Mouse (Mus musculus) lung, embryonic 14.5 days (tissue): ENCODE data around the gene Dhcr24. TPM values are rescaled to one million over a fixed set of nuclear protein-coding genes. Genes with fewer than 3 reads are reported as not detected.

Experiments
- ATAC-seq: fragments of 200-750 bp; cut with Nextera tagmentation; 2 replicates; pipeline ENCODE4 v1.8.0; 2017; ENCODE audit warnings: mild to moderate bottlenecking, moderate TSS enrichment, moderate library complexity; ENCODE audit not compliant: insufficient read depth
- DNase-seq: peaks from one replicate; pipeline ENCODE4 v3.0.0-alpha.2; 2015
- H3K27ac ChIP-seq: fragments of 300-500 bp; sonication (generic); 2 replicates; pipeline ENCODE4 v1.5.1; 2014; ENCODE audit warnings: low read depth, mild to moderate bottlenecking, moderate library complexity
- H3K27me3 ChIP-seq: fragments of 300-500 bp; sonication (generic); 2 replicates; pipeline ENCODE4 v1.6.1; 2014; ENCODE audit warnings: low read length, control low read depth; ENCODE audit not compliant: insufficient read depth
- H3K36me3 ChIP-seq: fragments of 300-500 bp; sonication (generic); 2 replicates; pipeline ENCODE4 v1.6.1; 2014; ENCODE audit warnings: control low read depth; ENCODE audit not compliant: insufficient read depth
- H3K4me1 ChIP-seq: fragments of 300-500 bp; sonication (generic); 2 replicates; pipeline ENCODE4 v1.6.1; 2014; ENCODE audit warnings: antibody characterized with exemption, control low read depth; ENCODE audit not compliant: insufficient read depth
- H3K4me2 ChIP-seq: fragments of 300-500 bp; sonication (generic); 2 replicates; pipeline ENCODE4 v1.6.1; 2014; ENCODE audit warnings: mild to moderate bottlenecking
- H3K4me3 ChIP-seq: fragments of 300-500 bp; sonication (generic); 2 replicates; pipeline ENCODE4 v1.5.1; 2014; ENCODE audit warnings: low read depth, low read length
- H3K9ac ChIP-seq: fragments of 300-500 bp; sonication (generic); 2 replicates; pipeline ENCODE4 v1.6.1; 2014
- H3K9me3 ChIP-seq: fragments of 300-500 bp; sonication (generic); 2 replicates; pipeline ENCODE4 v1.6.1; 2016; ENCODE audit warnings: low read depth, low read length, control low read depth
- CTCF ChIP-seq: IDR thresholded peaks from 2 replicates; pipeline ENCODE4 v1.5.1; 2016; ENCODE audit warnings: antibody characterized with exemption, low read depth
- WGBS: fragments of 180-500 bp; shearing (Covaris S2); extraction: QIAGEN DNeasy Blood & Tissue Kit; methylation state at CpG from one replicate; pipeline ENCODE4 v1.1.7; 2014; 5-methylcytosine and 5-hydroxymethylcytosine counted together
- polyA plus RNA-seq: library from polyadenylated mRNA; unstranded; fragments of >200 nt; fragmentation: Nextera tagmentation; extraction: Ambion mirVana; gene quantifications from 2 replicates; pipeline ENCODE4 v1.2.1, GENCODE M21; 2014

Gene Dhcr24
- polyA plus RNA-seq, 1 experiment from 2014 or later: 25.0 TPM

DNA sequence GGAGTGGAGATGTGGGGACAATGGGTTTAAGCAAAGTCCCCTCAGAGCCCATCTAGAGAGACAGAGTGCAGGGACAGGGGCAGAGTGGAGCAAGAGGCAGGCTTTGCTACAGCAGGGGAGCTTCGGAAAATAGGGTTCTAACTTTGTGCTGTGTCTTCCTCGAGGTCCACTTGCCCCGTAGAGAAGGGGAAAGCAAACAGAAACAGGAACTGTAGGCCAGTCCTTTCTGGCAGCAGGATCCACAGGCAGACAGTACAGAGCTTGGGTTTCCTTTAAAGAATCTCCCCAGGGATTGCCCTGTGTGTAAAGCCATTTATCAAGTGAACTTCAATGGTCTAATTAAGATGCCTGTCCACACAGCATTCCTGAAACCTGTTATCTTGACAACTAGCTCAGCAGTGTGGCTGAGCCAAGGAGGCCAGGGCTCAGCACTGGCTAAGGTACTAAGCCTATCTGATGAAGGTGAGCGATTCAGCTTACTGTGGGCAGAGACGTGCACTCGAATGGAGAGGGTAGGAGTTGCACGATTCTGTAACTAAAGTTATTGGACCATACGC lies 14.9 kb upstream of the Dhcr24 start:
- no peak overlapping the region for H3K4me2 ChIP-seq
- H3K9me3 ChIP-seq: no peaks in the 10 kb centered on the region
- ATAC-seq (no peak), DNase-seq (no peak)
- no peak overlapping the region for H3K4me3 ChIP-seq
- no peak overlapping the region for H3K9ac ChIP-seq
- TF ChIP-seq CTCF: no peak
- no peaks in the 10 kb centered on the region for H3K36me3 ChIP-seq
- no peak overlapping the region for H3K27ac ChIP-seq
- H3K27me3 ChIP-seq: no peaks in the 10 kb centered on the region
- no peaks in the 10 kb centered on the region for H3K4me1 ChIP-seq
- WGBS: 38% methylated on average over 8 of the region's 8 CpGs

DNA sequence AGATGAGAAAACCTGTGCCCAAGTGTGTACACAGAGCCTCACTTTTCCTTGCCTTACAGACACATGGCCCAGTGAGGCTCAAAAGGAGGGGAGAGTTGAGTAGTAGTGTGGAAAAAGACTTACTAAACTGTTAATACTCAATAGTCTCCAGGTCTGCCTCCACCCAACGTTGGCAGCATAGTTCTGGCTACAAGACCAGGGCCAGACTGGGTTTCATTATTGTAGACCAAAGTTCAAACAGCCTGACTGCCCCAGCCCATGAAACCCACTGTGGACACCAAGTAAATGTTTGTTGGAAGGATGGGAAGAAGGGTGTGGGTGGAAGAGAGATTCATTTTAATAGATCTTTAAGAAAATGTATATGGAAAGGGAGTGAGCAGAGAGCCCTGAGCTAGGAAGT lies 13.9 kb upstream of the Dhcr24 start:
- Histone ChIP-seq H3K9ac (no peak overlapping the region), H3K4me1 (no peaks in the 10 kb centered on the region), H3K27me3 (no peaks in the 10 kb centered on the region), H3K36me3 (no peaks in the 10 kb centered on the region), H3K9me3 (no peaks in the 10 kb centered on the region), H3K4me2 (no peak overlapping the region), H3K4me3 (no peak overlapping the region), H3K27ac (no peak overlapping the region)
- no peak for TF ChIP-seq CTCF
- ATAC-seq (no peak), DNase-seq (no peak)
- 82% methylated on average over 1 of the region's 1 CpGs for WGBS

DNA sequence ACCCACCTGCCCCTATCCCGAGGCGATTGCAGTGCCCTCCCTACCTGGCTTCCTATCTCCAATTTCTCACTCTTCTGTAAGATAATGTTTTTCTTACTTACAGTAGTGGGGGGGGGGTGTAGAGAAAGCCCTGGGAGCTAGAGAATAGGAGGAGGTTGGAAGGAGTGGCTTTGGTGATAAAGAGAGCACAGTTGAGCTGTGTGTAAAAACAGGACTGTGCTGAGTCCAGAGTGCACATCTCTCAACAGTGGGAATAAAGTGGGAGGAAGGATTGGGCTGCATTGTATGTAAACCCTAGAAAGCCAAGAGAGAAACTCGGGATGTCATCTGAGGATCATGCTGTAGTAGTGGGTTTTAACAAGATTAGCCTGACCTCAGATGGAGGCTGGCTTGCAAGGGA lies 12.7 kb upstream of the Dhcr24 start:
- Histone ChIP-seq H3K4me1 (no peaks in the 10 kb centered on the region), H3K27me3 (no peaks in the 10 kb centered on the region), H3K36me3 (no peaks in the 10 kb centered on the region), H3K4me2 (no peak overlapping the region), H3K4me3 (no peak overlapping the region), H3K9ac (no peak overlapping the region), H3K27ac (no peak overlapping the region), H3K9me3 (no peaks in the 10 kb centered on the region)
- no peak for DNase-seq
- ATAC-seq: no peak
- 73% methylated on average over 3 of the region's 3 CpGs for WGBS
- no peak for TF ChIP-seq CTCF

DNA sequence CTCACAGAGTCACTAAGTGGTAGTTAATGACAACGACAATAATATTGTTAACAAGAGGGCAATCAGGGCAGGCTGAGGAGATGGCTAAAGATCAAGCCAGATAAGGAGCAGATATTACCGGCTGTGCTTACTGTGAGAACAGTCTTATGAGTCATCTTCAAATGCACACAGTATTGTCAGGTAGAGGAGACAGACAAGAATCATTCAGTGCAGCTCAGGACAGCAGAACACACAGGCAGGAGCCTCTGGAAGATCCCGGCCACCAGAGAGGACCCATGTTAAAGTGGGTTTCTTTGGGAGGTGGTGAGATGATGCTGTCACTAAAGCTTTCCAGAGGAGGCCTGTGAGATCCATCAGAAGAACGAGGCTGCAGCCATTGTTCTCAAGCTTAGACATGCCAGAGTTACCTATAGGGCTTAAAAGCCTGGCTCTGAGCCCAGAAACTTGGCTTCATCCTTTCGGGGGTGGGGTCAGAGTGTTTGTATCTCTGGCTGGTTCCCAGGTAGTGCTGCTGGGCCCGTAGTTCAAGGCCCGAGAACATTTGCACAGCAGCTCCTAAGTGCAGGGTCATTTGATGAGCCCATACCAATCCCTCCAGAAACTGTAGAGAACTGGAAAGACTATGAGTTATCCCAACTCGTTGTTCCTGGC lies 10.2 kb upstream of the Dhcr24 start:
- H3K4me1 ChIP-seq: no peaks in the 10 kb centered on the region
- H3K4me2 ChIP-seq: no peak overlapping the region
- TF ChIP-seq CTCF: no peak
- no peak overlapping the region for H3K9ac ChIP-seq
- no peaks in the 10 kb centered on the region for H3K9me3 ChIP-seq
- no peaks in the 10 kb centered on the region for H3K27me3 ChIP-seq
- H3K4me3 ChIP-seq: no peak overlapping the region
- ATAC-seq: no peak
- no peaks in the 10 kb centered on the region for H3K36me3 ChIP-seq
- peak; percentile 44 for DNase-seq
- no peak overlapping the region for H3K27ac ChIP-seq
- WGBS: 44% methylated on average over 8 of the region's 8 CpGs

DNA sequence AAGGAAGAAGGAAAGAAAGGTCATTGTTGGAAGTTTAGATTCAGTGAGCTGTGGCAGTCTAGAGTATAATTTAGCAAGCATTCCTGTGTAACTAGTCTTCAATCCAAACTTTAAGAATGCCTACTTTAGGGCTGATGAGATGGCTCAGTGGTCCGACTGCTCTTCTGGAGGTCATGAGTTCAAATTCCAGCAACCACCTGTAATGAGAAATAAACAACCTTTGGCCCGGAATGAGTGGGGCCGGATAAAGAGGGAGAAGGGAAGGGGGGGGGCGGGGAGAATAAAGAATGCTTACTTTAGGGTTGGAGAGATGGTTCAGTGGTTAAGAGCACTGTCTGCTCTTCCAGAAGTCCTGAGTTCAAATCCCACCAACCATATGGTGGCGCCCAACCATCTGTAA lies 3.6 kb upstream of the Dhcr24 start:
- ATAC-seq (no peak), DNase-seq (no peak)
- no peak overlapping the region for H3K27ac ChIP-seq
- peaks cover 3% of the 10 kb centered on the region; the same call in 1 of the 2 replicates for H3K4me1 ChIP-seq
- H3K27me3 ChIP-seq: no peaks in the 10 kb centered on the region
- H3K9ac ChIP-seq: no peak overlapping the region
- H3K4me2 ChIP-seq: no peak overlapping the region
- TF ChIP-seq CTCF: no peak
- WGBS: 50% methylated on average over 5 of the region's 5 CpGs
- no peaks in the 10 kb centered on the region for H3K36me3 ChIP-seq
- no peak overlapping the region for H3K4me3 ChIP-seq
- H3K9me3 ChIP-seq: no peaks in the 10 kb centered on the region

DNA sequence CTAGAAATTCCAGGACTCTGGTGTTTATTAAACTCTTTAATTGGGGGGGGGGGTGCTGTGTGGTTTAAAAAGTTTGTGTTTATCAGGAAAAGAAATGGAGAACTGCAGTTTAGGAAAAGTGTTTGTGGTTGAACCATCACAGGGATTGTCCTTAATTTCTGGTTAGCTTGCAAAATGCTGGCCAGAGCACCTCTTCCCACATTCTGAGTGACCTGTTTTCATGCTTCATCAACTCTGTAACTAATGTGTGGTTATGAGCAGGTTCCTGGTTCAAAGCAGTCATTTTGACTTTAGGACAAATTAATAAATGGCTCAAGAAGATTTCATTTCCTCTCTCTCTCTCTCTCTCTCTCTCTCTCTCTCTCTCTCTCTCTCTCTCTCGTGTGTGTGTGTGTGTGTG lies 2.9 kb upstream of the Dhcr24 start:
- no peak overlapping the region for H3K4me3 ChIP-seq
- WGBS: no CpG with 5 or more reads among the region's 1 CpGs
- H3K27me3 ChIP-seq: no peaks in the 10 kb centered on the region
- DNase-seq (no peak), ATAC-seq (no peak)
- H3K4me1 ChIP-seq: peaks cover 8% of the 10 kb centered on the region; the same call in 1 of the 2 replicates
- no peak for TF ChIP-seq CTCF
- H3K4me2 ChIP-seq: no peak overlapping the region
- no peak overlapping the region for H3K9ac ChIP-seq
- H3K9me3 ChIP-seq: no peaks in the 10 kb centered on the region
- no peaks in the 10 kb centered on the region for H3K36me3 ChIP-seq
- H3K27ac ChIP-seq: no peak overlapping the region

DNA sequence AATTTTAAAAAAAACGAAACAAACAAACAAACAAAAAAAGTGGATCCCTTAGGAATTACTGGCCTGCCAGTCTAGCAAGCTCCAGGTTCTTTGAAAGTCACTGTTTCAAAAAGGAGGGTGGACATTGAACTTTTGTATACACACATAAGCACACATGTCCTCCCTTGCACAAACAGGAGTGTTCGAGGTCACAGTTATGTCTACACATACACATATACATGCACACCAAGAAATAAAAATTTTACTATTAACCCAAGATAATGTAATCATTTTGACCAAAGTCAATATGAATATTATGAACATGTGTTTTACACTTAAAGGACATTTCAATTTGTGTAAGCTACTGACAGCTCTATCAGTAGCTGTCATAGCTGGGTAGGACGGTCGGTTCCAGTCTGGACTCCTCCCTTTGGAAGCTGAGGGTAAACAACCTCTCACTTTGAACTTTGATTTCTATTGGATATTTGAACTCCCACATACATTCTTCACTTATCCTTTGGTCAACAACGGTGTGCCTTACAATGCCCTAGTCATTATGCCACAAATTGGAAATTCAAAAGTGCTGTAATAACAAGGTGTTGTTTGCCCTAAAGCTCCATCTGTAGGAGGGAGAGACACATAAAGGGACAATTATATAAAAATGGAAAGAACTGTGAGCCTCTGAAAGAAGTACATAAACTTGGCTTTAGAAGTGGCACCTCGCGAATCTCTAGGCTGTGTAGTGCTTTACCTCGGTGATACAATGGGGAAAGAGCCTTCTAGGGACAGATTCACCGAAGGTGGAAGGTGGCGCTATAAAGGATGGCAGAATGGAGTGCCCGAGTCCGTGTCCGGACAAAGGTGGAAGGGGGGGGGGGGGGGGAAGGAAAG lies 1.3 kb upstream of the Dhcr24 start:
- H3K4me2 ChIP-seq: peak overlapping the region; percentile 95
- peaks cover 14% of the 10 kb centered on the region for H3K4me1 ChIP-seq
- H3K27me3 ChIP-seq: no peaks in the 10 kb centered on the region
- H3K4me3 ChIP-seq: peak overlapping the region; percentile 85; the same call in 1 of the 2 replicates
- ATAC-seq: no peak
- H3K9me3 ChIP-seq: no peaks in the 10 kb centered on the region
- H3K9ac ChIP-seq: no peak overlapping the region
- DNase-seq: no peak
- no peak overlapping the region for H3K27ac ChIP-seq
- 26% methylated on average over 13 of the region's 13 CpGs for WGBS
- no peak for TF ChIP-seq CTCF
- peaks cover 6% of the 10 kb centered on the region for H3K36me3 ChIP-seq
